Mouse (Mus musculus): Measurements from ENCODE around the gene Vasp. TPM values are rescaled to one million over a fixed set of nuclear protein-coding genes. Genes with fewer than 3 reads are reported as not detected.
A peak's percentile ranks its signal among the peaks of the same experiment; 100 is the strongest.

The Vasp gene
- polyA plus RNA-seq, 1 experiment from 2014 or later: 52.8 TPM

DNA sequence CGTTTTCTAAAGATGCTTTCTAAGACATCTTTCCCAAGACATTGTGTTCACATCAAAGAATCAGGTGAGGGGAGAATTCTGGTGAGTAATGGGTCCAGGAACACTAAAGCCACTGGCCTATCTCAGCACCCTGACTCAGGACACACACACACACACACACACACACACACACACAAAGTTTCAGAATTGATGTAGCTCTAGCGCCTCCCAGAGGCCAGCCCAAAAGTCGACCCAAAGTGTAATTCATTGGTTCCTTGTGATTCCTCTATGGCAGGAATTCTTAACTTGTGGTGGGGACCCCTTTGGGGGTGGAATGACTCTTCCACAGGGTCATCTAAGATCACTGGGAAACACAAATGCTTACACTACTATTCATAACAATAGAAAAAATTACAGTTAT lies 27.6 kb upstream of the Vasp start:
- Histone ChIP-seq H3K27ac (ENCODE audit: low read depth, low read length) (no peak overlapping the region), H3K27me3 (ENCODE audit: control insufficient read depth, insufficient read depth, low read length) (peaks cover 22% of the 10 kb centered on the region), H3K4me1 (replicated peaks; ENCODE audit: control insufficient read depth, insufficient read depth, low read length) (peaks cover 6% of the 10 kb centered on the region; the same call in 1 of the 2 replicates), H3K36me3 (ENCODE audit: control insufficient read depth, insufficient read depth, low read length) (no peaks in the 10 kb centered on the region), H3K9me3 (ENCODE audit: control insufficient read depth, low read length) (no peaks in the 10 kb centered on the region), H3K4me2 (ENCODE audit: low read depth, low read length, severe bottlenecking) (no peak overlapping the region), H3K9ac (ENCODE audit: low read length) (no peak overlapping the region), H3K4me3 (ENCODE audit: low read depth, low read length) (no peak overlapping the region)
- DNase-seq (ENCODE audit: low spot score) (peak; percentile 80), ATAC-seq (replicated peaks; ENCODE audit: low FRiP score) (no peak)
- WGBS: 26% methylated on average over 3 of the region's 3 CpGs

DNA sequence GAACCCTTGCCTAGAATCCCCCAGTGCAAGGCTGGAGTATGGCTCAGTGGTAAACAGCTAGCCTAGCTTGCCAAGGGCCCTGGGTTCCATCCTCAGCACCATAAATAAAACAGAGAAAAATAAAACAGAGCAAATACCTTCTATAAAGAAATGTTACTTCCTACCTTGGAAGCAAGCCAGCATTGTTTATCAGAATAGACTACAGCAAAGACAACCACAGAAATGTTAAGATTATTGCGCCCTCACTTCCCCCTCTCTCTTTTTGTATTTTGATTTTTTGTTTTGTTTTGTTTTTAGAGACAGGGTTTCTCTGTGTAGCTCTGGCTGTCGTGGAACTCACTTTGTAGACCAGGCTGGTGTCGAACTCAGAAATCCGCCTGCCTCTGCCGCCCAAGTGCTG lies 26.2 kb upstream of the Vasp start:
- peaks cover 9% of the 10 kb centered on the region for H3K27me3 ChIP-seq (ENCODE audit: control insufficient read depth, insufficient read depth, low read length)
- H3K4me2 ChIP-seq (ENCODE audit: low read depth, low read length, severe bottlenecking): no peak overlapping the region
- DNase-seq (ENCODE audit: low spot score) (no peak), ATAC-seq (replicated peaks; ENCODE audit: low FRiP score) (no peak)
- no peak overlapping the region for H3K27ac ChIP-seq (ENCODE audit: low read depth, low read length)
- no peak overlapping the region for H3K9ac ChIP-seq (ENCODE audit: low read length)
- H3K4me1 ChIP-seq (replicated peaks; ENCODE audit: control insufficient read depth, insufficient read depth, low read length): 0 out of 2 replicates have a peak, but pooled peaks cover 3% of the 10 kb centered on the region
- no peak overlapping the region for H3K4me3 ChIP-seq (ENCODE audit: low read depth, low read length)
- H3K9me3 ChIP-seq (ENCODE audit: control insufficient read depth, low read length): no peaks in the 10 kb centered on the region
- H3K36me3 ChIP-seq (ENCODE audit: control insufficient read depth, insufficient read depth, low read length): no peaks in the 10 kb centered on the region
- WGBS: 91% methylated on average over 5 of the region's 5 CpGs

DNA sequence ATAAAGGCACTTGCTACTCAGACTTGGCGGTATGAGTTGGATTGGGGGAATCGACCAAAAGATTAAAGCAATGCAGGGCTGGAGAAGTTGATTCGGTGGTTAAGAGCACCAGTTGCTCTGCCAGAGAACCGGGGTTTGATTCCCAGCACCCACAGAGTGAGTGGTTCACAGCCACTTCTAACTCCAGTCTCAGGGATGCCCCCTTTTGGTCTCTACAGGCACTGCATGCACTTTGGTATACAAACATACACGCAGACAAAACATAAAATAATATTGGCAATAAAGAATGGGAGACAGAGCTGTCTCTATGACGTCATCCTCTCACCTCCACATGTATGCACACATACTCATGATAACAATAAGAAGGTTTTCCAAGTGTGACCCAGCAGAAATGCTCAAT lies 25.4 kb upstream of the Vasp start:
- no peak for ATAC-seq (replicated peaks; ENCODE audit: low FRiP score)
- Histone ChIP-seq H3K4me1 (replicated peaks; ENCODE audit: control insufficient read depth, insufficient read depth, low read length) (0 out of 2 replicates have a peak, but pooled peaks cover 3% of the 10 kb centered on the region), H3K4me3 (ENCODE audit: low read depth, low read length) (no peak overlapping the region), H3K27ac (ENCODE audit: low read depth, low read length) (no peak overlapping the region), H3K4me2 (ENCODE audit: low read depth, low read length, severe bottlenecking) (no peak overlapping the region), H3K27me3 (ENCODE audit: control insufficient read depth, insufficient read depth, low read length) (peaks cover 2% of the 10 kb centered on the region), H3K9me3 (ENCODE audit: control insufficient read depth, low read length) (no peaks in the 10 kb centered on the region), H3K9ac (ENCODE audit: low read length) (no peak overlapping the region), H3K36me3 (ENCODE audit: control insufficient read depth, insufficient read depth, low read length) (no peaks in the 10 kb centered on the region)
- no peak for DNase-seq (ENCODE audit: low spot score)
- 89% methylated on average over 6 of the region's 6 CpGs for WGBS

DNA sequence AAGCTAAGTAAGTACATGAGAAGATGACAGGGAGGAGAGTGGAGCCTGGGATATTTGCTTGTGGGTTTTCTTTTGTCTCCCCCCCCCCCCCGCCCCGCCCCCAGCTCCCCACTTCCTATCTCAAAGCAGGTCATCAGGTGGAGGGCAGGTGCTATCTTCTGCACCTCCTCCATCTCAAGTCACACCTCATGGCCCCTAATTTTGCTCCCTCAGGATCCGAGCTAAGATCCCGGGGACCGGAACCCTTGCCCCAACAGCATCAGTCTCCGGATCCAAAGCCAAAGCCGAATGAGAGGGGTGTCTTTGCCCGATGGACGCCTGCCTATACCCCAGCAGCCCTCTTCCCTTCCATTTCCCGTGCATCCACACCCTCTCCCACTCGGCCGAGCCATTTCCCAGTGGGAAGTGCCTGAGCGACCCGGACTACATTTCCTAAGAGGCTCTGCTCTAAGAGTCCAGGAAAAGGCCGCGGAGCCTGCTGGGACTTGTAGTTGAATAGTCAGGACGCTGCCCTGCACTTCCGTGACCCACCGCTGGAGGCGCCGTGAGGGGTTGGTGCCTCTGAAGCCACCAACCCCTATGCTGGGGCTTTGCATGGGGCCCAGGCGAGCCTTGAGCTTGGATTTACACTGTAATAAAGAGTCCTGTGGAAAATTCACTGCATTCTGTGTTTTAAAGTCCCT lies 24.0 kb upstream of the Vasp start:
- 13% methylated on average over 20 of the region's 22 CpGs for WGBS

DNA sequence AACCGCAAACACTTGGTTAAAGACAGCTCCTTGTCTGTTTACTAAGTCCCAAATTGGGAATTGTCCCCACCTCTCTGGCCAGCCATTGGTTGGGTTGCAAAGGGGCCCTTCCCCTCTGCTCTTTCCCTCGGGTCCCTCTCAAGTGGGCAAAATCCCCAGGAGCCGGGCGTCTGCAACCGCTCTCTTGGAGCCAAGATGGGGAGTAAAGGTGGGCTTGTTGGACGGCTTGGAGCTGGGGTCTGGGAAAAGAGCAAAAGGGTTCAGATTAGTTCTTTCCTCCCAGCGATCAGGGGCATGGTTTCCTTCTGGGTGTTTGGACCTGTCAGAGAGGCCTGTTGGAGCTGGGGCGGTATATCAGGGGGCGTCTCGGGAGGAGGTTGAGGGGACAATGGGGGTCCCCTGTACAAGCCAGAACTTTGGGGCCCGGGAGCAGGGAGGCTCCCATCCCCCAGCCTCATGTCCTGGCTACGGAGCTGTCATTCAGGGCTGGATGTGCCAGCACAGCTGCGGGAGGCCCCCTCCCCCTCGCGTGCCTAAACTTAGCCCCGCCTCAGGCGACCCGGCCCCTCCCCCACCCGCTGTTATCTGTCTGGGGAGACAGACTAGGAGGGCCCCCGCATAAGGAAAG lies 19.5 kb upstream of the Vasp start:
- Histone ChIP-seq H3K36me3 (ENCODE audit: control insufficient read depth, insufficient read depth, low read length) (no peaks in the 10 kb centered on the region; the same call in 1 of the 2 replicates), H3K27ac (ENCODE audit: low read depth, low read length) (peak overlapping the region; percentile 43; the same call in 1 of the 2 replicates), H3K27me3 (ENCODE audit: control insufficient read depth, insufficient read depth, low read length) (no peaks in the 10 kb centered on the region), H3K9ac (ENCODE audit: low read length) (peak overlapping the region; percentile 28), H3K4me1 (replicated peaks; ENCODE audit: control insufficient read depth, insufficient read depth, low read length) (peaks cover 9% of the 10 kb centered on the region), H3K9me3 (ENCODE audit: control insufficient read depth, low read length) (no peaks in the 10 kb centered on the region), H3K4me2 (ENCODE audit: low read depth, low read length, severe bottlenecking) (peak overlapping the region; percentile 47), H3K4me3 (ENCODE audit: low read depth, low read length) (peak overlapping the region; percentile 12; the same call in 1 of the 2 replicates)
- DNase-seq (ENCODE audit: low spot score) (peak; percentile 70), ATAC-seq (replicated peaks; ENCODE audit: low FRiP score) (peak; percentile 52; the same call in 1 of the 2 replicates)
- 1% methylated on average over 20 of the region's 20 CpGs for WGBS

More for the DNA sequence above, 24.0 kb upstream of the Vasp start:
- Histone ChIP-seq H3K4me2 (ENCODE audit: low read depth, low read length, severe bottlenecking) (peak overlapping the region; percentile 45; the same call in 1 of the 2 replicates), H3K27me3 (ENCODE audit: control insufficient read depth, insufficient read depth, low read length) (no peaks in the 10 kb centered on the region), H3K4me3 (ENCODE audit: low read depth, low read length) (peak overlapping the region; percentile 21; the same call in 1 of the 2 replicates), H3K27ac (ENCODE audit: low read depth, low read length) (no peak overlapping the region), H3K9ac (ENCODE audit: low read length) (peak overlapping the region; percentile 20; the same call in 1 of the 2 replicates), H3K4me1 (replicated peaks; ENCODE audit: control insufficient read depth, insufficient read depth, low read length) (peaks cover 9% of the 10 kb centered on the region), H3K9me3 (ENCODE audit: control insufficient read depth, low read length) (no peaks in the 10 kb centered on the region), H3K36me3 (ENCODE audit: control insufficient read depth, insufficient read depth, low read length) (no peaks in the 10 kb centered on the region)
- ATAC-seq (replicated peaks; ENCODE audit: low FRiP score): peak; percentile 83
- DNase-seq (ENCODE audit: low spot score): peak; percentile 97

DNA sequence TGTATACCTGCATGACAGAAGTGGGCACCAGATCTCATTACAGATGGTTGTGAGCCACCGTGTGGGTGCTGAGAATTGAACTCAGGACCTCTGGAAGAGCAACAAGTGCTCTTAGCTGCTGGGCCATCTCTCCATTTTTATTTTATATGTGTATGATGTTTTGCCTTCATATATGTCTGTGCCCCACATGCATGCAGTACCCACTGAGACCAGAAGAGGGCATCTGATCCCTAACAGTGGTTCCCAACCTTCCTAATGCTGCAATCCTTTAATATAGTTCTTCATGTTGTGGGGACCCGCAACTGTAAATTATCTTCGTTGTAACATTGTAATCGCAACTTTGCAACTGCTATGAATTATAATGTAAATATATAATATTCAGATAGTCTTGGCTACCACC lies 13.1 kb upstream of the Vasp start:
- 28% methylated on average over 4 of the region's 4 CpGs for WGBS
- ATAC-seq (replicated peaks; ENCODE audit: low FRiP score) (no peak), DNase-seq (ENCODE audit: low spot score) (peak; percentile 78)
- no peak overlapping the region for H3K4me2 ChIP-seq (ENCODE audit: low read depth, low read length, severe bottlenecking)
- no peaks in the 10 kb centered on the region; the same call in 1 of the 2 replicates for H3K36me3 ChIP-seq (ENCODE audit: control insufficient read depth, insufficient read depth, low read length)
- no peak overlapping the region for H3K9ac ChIP-seq (ENCODE audit: low read length)
- peaks cover 16% of the 10 kb centered on the region for H3K27me3 ChIP-seq (ENCODE audit: control insufficient read depth, insufficient read depth, low read length)
- peaks cover 5% of the 10 kb centered on the region for H3K4me1 ChIP-seq (replicated peaks; ENCODE audit: control insufficient read depth, insufficient read depth, low read length)
- no peak overlapping the region for H3K27ac ChIP-seq (ENCODE audit: low read depth, low read length)
- no peaks in the 10 kb centered on the region for H3K9me3 ChIP-seq (ENCODE audit: control insufficient read depth, low read length)
- no peak overlapping the region for H3K4me3 ChIP-seq (ENCODE audit: low read depth, low read length)

DNA sequence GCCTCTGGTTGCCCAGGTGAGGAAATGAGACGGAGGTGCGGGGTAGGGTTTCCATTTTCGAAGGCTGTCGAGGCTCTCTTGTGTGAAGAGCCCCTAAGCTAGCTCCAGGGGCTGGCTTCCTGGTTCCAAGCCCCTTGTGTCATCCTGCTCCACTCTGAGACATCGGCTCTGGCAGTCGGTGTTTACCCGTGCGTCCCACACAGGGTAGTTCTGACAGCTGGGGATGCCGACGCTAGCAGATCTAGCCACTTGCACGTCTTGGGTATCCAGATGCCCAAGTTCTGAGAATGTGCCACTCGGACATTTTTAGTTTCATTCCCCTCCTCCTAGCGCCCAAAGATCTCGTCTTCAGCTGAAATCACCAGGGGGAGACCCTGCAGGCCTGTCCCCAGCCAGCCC lies 11.8 kb upstream of the Vasp start:
- Histone ChIP-seq H3K4me2 (ENCODE audit: low read depth, low read length, severe bottlenecking) (peak overlapping the region; percentile 86), H3K4me3 (ENCODE audit: low read depth, low read length) (peak overlapping the region; percentile 76), H3K9me3 (ENCODE audit: control insufficient read depth, low read length) (no peaks in the 10 kb centered on the region), H3K36me3 (ENCODE audit: control insufficient read depth, insufficient read depth, low read length) (no peaks in the 10 kb centered on the region; the same call in 1 of the 2 replicates), H3K27ac (ENCODE audit: low read depth, low read length) (no peak overlapping the region), H3K4me1 (replicated peaks; ENCODE audit: control insufficient read depth, insufficient read depth, low read length) (peaks cover 8% of the 10 kb centered on the region), H3K27me3 (ENCODE audit: control insufficient read depth, insufficient read depth, low read length) (peaks cover 29% of the 10 kb centered on the region), H3K9ac (ENCODE audit: low read length) (peak overlapping the region; percentile 93)
- WGBS: 40% methylated on average over 14 of the region's 14 CpGs
- DNase-seq (ENCODE audit: low spot score): no peak
- no peak for ATAC-seq (replicated peaks; ENCODE audit: low FRiP score)

DNA sequence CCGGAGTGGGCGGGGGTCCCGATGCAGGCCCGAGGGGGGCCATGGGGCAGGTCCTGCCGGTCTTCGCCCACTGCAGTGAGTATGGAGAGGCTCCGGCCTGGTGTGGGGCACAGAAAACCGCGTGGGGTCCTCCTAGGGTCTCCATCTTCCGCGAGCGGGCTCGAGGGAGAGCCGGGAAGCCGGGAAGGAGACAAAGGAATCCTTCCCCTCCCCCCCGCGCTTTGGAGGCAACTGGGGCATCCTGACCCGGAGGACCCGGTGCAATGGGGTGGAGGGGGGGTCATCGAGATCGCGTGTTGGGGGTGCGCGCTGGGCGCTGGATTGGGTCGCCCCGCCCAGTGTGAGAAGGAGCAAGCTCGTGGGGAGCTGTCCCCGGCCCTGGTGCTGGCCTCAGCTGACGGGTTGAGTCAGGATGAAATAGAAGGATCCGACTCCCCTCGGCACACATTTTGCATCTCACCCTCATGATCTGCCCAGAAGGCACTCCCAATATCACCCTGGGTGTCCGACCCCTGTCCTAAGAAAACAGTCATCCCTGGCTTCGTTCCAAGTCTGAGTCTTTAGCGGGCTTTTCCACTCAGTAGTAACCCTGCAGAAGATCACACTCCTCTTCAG lies 11.3 kb upstream of the Vasp start:
- Histone ChIP-seq H3K27me3 (ENCODE audit: control insufficient read depth, insufficient read depth, low read length) (peaks cover 34% of the 10 kb centered on the region), H3K9me3 (ENCODE audit: control insufficient read depth, low read length) (no peaks in the 10 kb centered on the region), H3K36me3 (ENCODE audit: control insufficient read depth, insufficient read depth, low read length) (no peaks in the 10 kb centered on the region; the same call in 1 of the 2 replicates), H3K4me3 (ENCODE audit: low read depth, low read length) (peak overlapping the region; percentile 76), H3K4me1 (replicated peaks; ENCODE audit: control insufficient read depth, insufficient read depth, low read length) (peaks cover 8% of the 10 kb centered on the region), H3K9ac (ENCODE audit: low read length) (peak overlapping the region; percentile 93), H3K27ac (ENCODE audit: low read depth, low read length) (0 out of 2 replicates have a peak overlapping the region, but pooled peaks have one; percentile 53), H3K4me2 (ENCODE audit: low read depth, low read length, severe bottlenecking) (peak overlapping the region; percentile 86)
- 1% methylated on average over 35 of the region's 35 CpGs for WGBS
- ATAC-seq (replicated peaks; ENCODE audit: low FRiP score): peak; percentile 78
- DNase-seq (ENCODE audit: low spot score): peak; percentile 85

All from forebrain, embryonic 11.5 days (tissue).